Mouse (Mus musculus) stomach, embryonic 14.5 days (tissue): ENCODE results near the gene Med13. TPM values are rescaled to one million over a fixed set of nuclear protein-coding genes. Genes with fewer than 3 reads are reported as not detected.

Experiments
- ATAC-seq: fragments of 200-750 bp; cut with Nextera tagmentation; 2 replicates; pipeline ENCODE4 v1.8.0; 2017; ENCODE audit warnings: low read depth, moderate TSS enrichment; ENCODE audit not compliant: insufficient number of reproducible peaks, insufficient read depth, low FRiP score
- H3K27ac ChIP-seq: fragments of 300-500 bp; sonication (generic); 2 replicates; pipeline ENCODE4 v1.5.1; 2014; ENCODE audit warnings: mild to moderate bottlenecking, low read length, moderate library complexity, mixed read lengths
- H3K27me3 ChIP-seq: fragments of 300-500 bp; sonication (generic); 2 replicates; pipeline ENCODE4 v1.6.1; 2014; ENCODE audit warnings: low read length, control low read depth, mixed read lengths; ENCODE audit not compliant: control insufficient read depth, insufficient read depth
- H3K36me3 ChIP-seq: fragments of 300-500 bp; sonication (generic); 2 replicates; pipeline ENCODE4 v1.6.1; 2014; ENCODE audit warnings: mild to moderate bottlenecking, control low read depth, low read length, moderate library complexity, mixed read lengths; ENCODE audit not compliant: control insufficient read depth, insufficient read depth
- H3K4me1 ChIP-seq: fragments of 300-500 bp; sonication (generic); 2 replicates; pipeline ENCODE4 v1.6.1; 2014; ENCODE audit warnings: low read length, control low read depth, mixed read lengths; ENCODE audit not compliant: control insufficient read depth, insufficient read depth
- H3K4me2 ChIP-seq: fragments of 300-500 bp; sonication (generic); replicated peaks from 2 replicates; pipeline ENCODE4 v1.6.1; 2014; ENCODE audit warnings: low read depth, low read length, control low read depth
- H3K4me3 ChIP-seq: fragments of 300-500 bp; sonication (generic); 2 replicates; pipeline ENCODE4 v1.5.1; 2014; ENCODE audit warnings: low read depth, low read length, control low read depth
- H3K9ac ChIP-seq: fragments of 300-500 bp; sonication (generic); replicated peaks from 2 replicates; pipeline ENCODE4 v1.6.1; 2014; ENCODE audit warnings: low read depth, mild to moderate bottlenecking, control low read depth, low read length, moderate library complexity, mixed read lengths
- H3K9me3 ChIP-seq: fragments of 300-500 bp; sonication (generic); 2 replicates; pipeline ENCODE4 v1.6.1; 2016; ENCODE audit warnings: low read depth, low read length, control low read depth; ENCODE audit not compliant: control insufficient read depth
- WGBS: fragments of 180-500 bp; shearing (Covaris S2); extraction: QIAGEN DNeasy Blood & Tissue Kit; methylation state at CpG from one replicate; pipeline ENCODE4 v1.1.7; 2014; 5-methylcytosine and 5-hydroxymethylcytosine counted together
- polyA plus RNA-seq: library from polyadenylated mRNA; unstranded; fragments of >200 nt; fragmentation: Nextera tagmentation; extraction: Ambion mirVana; gene quantifications from 2 replicates; pipeline ENCODE4 v1.2.1, GENCODE M21; 2014

Gene Med13
- 15.3 and 16.6 TPM in 2 replicates for polyA plus RNA-seq

DNA sequence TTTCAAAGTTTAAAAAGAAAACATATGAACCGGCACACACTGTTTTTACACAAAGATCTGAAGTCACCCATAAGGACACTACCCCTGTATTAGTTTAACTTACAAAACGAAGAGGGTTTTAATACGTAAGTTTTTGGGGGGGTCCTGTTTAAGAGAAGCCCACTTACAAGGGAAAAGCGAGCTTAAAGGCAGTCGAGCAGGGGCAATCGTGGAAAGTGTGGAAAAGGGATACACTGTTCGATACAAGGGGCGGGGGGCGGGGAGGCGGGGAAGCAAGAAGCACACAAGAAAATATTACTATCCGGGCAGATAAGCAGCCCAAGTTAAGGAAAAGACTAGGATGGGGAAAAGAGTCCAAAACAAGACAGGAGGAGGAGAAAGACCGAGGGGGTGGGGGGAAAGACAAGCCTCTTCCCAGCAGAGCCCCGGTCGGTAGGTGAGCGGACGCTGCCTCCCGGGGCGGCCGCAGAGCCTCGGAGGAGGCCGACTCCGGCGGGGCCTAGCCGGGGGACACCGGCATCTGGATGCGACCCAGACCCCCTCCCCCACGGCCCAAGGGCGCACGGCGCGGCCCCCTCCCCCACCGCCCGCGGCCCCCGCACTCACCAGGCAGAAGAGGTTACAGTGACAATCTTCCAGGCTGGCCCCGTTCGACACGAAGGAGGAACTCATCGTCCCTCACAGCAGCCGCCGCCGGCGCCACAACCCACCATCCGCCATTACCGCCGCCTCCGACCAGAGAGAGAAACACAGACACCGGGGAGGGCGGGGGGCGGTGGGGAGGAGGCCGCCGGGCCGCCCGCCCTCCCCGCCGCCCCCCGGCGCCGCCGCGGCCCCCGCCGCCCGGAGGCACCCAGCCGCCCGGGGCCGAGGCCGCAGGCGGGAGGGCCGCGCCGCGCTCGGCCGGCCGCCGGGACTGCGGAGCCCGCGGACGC, at the start of gene Med13:
Gene Med13, minus strand, starts transcription at position 749 of the 935 bp plus-strand sequence.
- ATAC-seq: no peak
- H3K9me3 ChIP-seq: no peaks in the 10 kb centered on the region
- H3K36me3 ChIP-seq: peaks cover 5% of the 10 kb centered on the region; the same call in 1 of the 2 replicates
- peak within 1 kb of the TSS; percentile 60 for H3K4me2 ChIP-seq
- under 1% methylated on average over 75 of the region's 81 CpGs for WGBS
- peak within 1 kb of the TSS; percentile 90 for H3K9ac ChIP-seq
- H3K4me1 ChIP-seq: peaks cover 13% of the 10 kb centered on the region; the same call in 1 of the 2 replicates
- H3K27me3 ChIP-seq: no peaks in the 10 kb centered on the region
- peak within 1 kb of the TSS; percentile 99 for H3K27ac ChIP-seq
- peak within 1 kb of the TSS; percentile 88 for H3K4me3 ChIP-seq

DNA sequence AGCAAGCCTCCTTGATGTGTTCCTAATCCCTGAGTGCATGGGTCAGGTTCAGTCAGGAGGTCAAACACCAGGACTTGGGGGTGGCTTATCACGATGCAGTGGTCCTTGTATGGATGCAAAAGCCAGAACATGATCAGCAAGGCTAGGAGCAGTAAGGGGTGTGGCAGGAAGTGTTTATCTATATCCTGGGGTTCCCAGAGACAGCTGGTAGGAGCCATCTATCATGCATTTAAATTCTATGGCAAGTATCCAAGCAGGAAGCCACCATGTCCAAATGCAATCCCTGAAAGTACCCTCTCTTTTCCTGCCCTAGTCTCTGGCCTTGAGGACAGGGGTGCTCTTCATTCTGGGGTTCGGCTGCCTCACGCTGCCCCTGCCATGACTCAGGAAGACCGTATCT, 47.2 kb upstream of the Med13 start:
- H3K4me1 ChIP-seq: no peaks in the 10 kb centered on the region
- no peaks in the 10 kb centered on the region for H3K36me3 ChIP-seq
- 77% methylated on average over 4 of the region's 4 CpGs for WGBS
- no peak overlapping the region for H3K4me2 ChIP-seq
- no peaks in the 10 kb centered on the region for H3K27me3 ChIP-seq
- ATAC-seq: no peak
- no peak overlapping the region for H3K4me3 ChIP-seq
- H3K27ac ChIP-seq: no peak overlapping the region
- no peak overlapping the region for H3K9ac ChIP-seq
- no peaks in the 10 kb centered on the region for H3K9me3 ChIP-seq

DNA sequence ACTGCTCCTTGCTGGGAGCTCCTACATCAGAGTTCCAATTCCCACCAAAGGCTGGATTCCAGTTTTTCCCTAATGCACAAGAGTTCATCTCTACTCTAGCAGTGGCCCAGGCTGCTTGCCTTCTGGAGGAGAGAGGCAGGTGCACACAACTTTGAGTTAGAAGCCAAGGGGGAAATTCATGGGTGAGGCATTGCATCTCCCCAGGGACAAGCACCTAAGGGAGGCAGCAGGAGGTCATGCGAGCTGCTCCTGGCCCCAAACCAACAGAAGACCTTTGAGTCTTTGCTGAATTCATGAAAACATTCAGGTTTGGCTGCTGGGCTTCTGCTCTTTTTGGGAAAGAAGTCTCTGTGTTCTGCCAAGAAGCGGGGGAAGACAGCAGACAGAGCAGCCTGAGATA, 46.4 kb upstream of the Med13 start:
- 84% methylated on average over 2 of the region's 2 CpGs for WGBS
- H3K27me3 ChIP-seq: no peaks in the 10 kb centered on the region
- H3K36me3 ChIP-seq: no peaks in the 10 kb centered on the region
- no peak overlapping the region for H3K4me2 ChIP-seq
- no peak overlapping the region for H3K27ac ChIP-seq
- H3K9ac ChIP-seq: no peak overlapping the region
- no peaks in the 10 kb centered on the region for H3K9me3 ChIP-seq
- no peaks in the 10 kb centered on the region for H3K4me1 ChIP-seq
- H3K4me3 ChIP-seq: no peak overlapping the region
- ATAC-seq: no peak

DNA sequence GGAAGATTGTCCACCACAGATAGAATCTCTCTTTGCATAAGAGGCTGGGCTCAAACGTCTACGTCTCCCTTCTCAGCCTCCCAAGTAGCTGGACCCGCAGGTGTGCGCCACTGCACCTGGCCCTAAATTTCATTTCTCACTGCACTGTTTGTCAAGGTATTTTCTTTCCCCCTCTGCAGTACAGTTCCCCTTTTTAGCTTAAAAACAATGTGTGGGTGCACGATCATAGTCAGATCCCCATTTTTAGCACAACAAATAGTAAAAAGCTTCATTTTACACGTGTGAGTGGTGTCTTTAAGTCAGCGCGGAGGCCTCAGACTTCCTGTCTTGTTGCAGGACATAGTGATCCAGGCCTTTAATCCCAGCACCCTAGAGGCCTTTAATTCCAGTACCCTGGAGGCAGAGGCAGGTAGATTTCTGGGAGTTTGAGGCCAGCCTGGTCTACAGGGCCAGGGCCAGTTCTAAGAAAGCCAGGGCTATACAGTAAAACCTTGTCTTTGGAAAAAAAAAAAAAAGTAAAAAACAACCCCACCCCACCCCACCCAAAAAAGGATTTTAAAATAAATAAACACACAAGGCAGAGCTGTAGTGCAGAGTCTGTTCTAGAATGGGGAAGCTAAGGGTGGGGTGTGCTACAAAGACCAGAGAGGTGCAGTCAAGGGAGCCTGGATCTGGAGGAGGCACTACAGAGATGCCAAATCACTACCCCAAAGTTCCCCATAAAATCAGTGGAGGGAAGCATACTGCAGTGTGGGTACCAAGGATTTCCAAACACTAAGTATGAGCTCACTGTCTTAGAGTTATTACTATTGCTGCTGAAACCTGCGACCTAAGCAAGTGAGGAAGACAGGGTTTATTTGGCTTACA, 42.1 kb upstream of the Med13 start:
- Histone ChIP-seq H3K4me3 (no peak overlapping the region), H3K4me2 (no peak overlapping the region), H3K27ac (no peak overlapping the region), H3K36me3 (no peaks in the 10 kb centered on the region), H3K9ac (no peak overlapping the region), H3K4me1 (peaks cover 7% of the 10 kb centered on the region), H3K9me3 (no peaks in the 10 kb centered on the region), H3K27me3 (no peaks in the 10 kb centered on the region)
- WGBS: 84% methylated on average over 9 of the region's 9 CpGs
- ATAC-seq: no peak

DNA sequence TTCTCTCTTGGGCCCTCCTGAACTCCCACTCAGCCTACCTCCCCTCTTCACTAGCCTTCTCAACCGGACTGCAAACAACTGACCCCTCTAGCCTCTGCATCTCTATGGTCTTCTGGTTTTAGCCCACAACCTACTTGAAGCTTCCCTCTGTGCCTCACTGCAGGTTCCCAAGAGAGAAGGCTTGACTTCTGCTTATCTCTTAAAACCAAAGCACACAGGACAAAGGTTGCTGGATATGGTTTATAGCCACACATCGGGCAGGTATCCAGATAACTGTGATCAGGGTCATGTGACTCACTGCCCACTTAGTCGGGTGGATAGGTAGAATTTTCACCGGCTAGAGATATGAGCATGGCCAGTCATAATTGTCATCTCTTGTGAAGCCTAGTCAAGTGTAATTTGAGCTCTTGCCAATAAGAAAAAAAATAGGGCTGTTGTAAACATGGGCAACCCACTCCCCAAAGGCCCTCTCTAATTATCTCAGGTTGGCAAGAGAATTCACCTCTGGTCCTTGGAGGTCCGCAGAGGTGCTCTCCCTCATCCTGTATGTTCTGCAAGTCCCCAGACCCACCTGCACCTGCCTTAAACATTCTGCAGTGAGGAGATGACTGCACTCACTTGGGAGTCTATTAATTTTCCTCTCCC, 39.7 kb upstream of the Med13 start:
- H3K27ac ChIP-seq: peak overlapping the region; percentile 23; the same call in 1 of the 2 replicates
- H3K4me1 ChIP-seq: peaks cover 7% of the 10 kb centered on the region
- no peak overlapping the region for H3K9ac ChIP-seq
- H3K27me3 ChIP-seq: no peaks in the 10 kb centered on the region
- no peaks in the 10 kb centered on the region for H3K9me3 ChIP-seq
- no peak overlapping the region for H3K4me2 ChIP-seq
- no peak overlapping the region for H3K4me3 ChIP-seq
- no peaks in the 10 kb centered on the region for H3K36me3 ChIP-seq
- 65% methylated on average over 5 of the region's 5 CpGs for WGBS
- peak; percentile 49; the same call in 1 of the 2 replicates for ATAC-seq

DNA sequence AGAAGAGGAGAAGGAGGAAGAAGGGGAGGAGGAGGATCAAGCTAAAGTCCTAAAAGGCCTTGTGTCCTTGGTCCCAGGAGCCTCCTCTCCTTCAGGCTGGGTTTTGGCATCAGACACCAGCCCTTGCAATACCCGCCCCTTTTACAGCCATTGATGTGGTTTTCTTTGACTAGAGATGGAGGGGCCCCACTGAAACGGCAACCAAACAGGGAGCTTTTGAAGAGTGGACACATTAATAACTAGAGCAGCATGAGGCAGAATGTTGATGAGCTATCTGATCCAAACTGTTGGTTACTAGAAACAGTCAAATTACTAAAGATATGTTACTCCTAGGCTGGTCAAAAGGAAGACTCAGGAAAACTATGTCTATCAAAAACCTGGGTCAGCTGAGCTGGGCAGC, 39.1 kb upstream of the Med13 start:
- Histone ChIP-seq H3K9me3 (no peaks in the 10 kb centered on the region), H3K4me3 (no peak overlapping the region), H3K36me3 (no peaks in the 10 kb centered on the region), H3K4me2 (no peak overlapping the region), H3K27ac (peak overlapping the region; percentile 23; the same call in 1 of the 2 replicates), H3K9ac (no peak overlapping the region), H3K4me1 (peaks cover 7% of the 10 kb centered on the region), H3K27me3 (no peaks in the 10 kb centered on the region)
- ATAC-seq: no peak
- WGBS: 42% methylated on average over 2 of the region's 2 CpGs

DNA sequence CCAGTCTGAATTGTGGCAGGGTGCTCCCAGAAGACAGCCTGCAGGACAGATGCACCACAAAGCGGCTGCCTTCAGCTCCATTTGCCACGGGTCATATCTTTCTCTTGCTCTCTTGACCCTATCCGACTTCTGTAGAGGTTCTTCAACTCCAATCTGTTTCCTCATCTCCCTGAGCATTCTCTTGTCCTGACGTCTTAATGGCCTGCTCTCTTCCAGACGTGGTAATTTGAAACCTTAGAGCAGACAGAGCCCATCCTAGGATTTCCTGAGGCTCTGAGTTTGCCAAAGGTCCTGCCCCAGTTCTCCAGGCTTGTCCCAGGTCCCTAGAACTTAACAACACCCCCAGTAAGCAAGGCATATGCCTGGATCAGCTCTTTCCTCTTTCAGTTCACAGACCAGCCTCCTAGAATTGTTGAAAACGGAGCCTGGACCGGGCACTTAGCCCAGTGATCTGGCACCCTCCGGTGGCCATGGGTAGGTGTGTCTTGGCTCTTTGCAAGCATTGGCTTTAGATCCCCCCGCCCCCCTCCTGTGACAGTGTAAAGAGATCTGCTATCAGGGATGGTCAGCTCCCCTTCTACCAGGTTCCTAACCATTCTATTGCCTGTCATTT, 38.2 kb upstream of the Med13 start:
- peak; percentile 69; the same call in 1 of the 2 replicates for ATAC-seq
- H3K36me3 ChIP-seq: no peaks in the 10 kb centered on the region
- H3K27ac ChIP-seq: no peak overlapping the region

More for the DNA sequence above, 38.2 kb upstream of the Med13 start:
- Histone ChIP-seq H3K4me1 (peaks cover 7% of the 10 kb centered on the region), H3K9ac (no peak overlapping the region), H3K4me2 (peak overlapping the region; percentile 14; the same call in 1 of the 2 replicates), H3K4me3 (no peak overlapping the region), H3K27me3 (no peaks in the 10 kb centered on the region), H3K9me3 (no peaks in the 10 kb centered on the region)
- WGBS: 7% methylated on average over 9 of the region's 9 CpGs
